Mouse (Mus musculus) liver, embryonic 13.5 days (tissue): ENCODE measurements around the gene Tmem102. TPM values are rescaled to one million over a fixed set of nuclear protein-coding genes. Genes with fewer than 3 reads are reported as not detected.

Source experiments
- ATAC-seq: fragments of 200-750 bp; cut with Nextera tagmentation; 2 replicates; pipeline ENCODE4 v1.8.0; 2017; ENCODE audit warnings: low read depth, mild to moderate bottlenecking, moderate number of reproducible peaks, moderate library complexity
- DNase-seq: peaks from one replicate; pipeline ENCODE4 v3.0.0; 2022
- H3K27ac ChIP-seq: fragments of 300-500 bp; sonication (generic); 2 replicates; pipeline ENCODE4 v1.5.1; 2015; ENCODE audit warnings: moderate library complexity, mild to moderate bottlenecking, inconsistent platforms
- H3K27me3 ChIP-seq: fragments of 300-500 bp; sonication (generic); 2 replicates; pipeline ENCODE4 v1.6.1; 2015; ENCODE audit warnings: mild to moderate bottlenecking, inconsistent platforms
- H3K36me3 ChIP-seq: fragments of 300-500 bp; sonication (generic); 2 replicates; pipeline ENCODE4 v1.6.1; 2015; ENCODE audit warnings: mild to moderate bottlenecking, inconsistent platforms
- H3K4me1 ChIP-seq: fragments of 300-500 bp; sonication (generic); replicated peaks from 2 replicates; pipeline ENCODE4 v1.6.1; 2015; ENCODE audit warnings: inconsistent platforms
- H3K4me2 ChIP-seq: fragments of 300-500 bp; sonication (generic); 2 replicates; pipeline ENCODE4 v1.6.1; 2015; ENCODE audit warnings: inconsistent platforms, mild to moderate bottlenecking, moderate library complexity
- H3K4me3 ChIP-seq: fragments of 300-500 bp; sonication (generic); replicated peaks from 2 replicates; pipeline ENCODE4 v1.5.1; 2015; ENCODE audit warnings: mild to moderate bottlenecking, inconsistent platforms
- H3K9ac ChIP-seq: fragments of 300-500 bp; sonication (generic); 2 replicates; pipeline ENCODE4 v1.6.1; 2015; ENCODE audit warnings: mild to moderate bottlenecking, inconsistent platforms
- H3K9me3 ChIP-seq: fragments of 300-500 bp; sonication (generic); replicated peaks from 2 replicates; pipeline ENCODE4 v1.6.1; 2016; ENCODE audit warnings: inconsistent platforms
- WGBS: fragments of 180-500 bp; shearing (Covaris S2); methylation state at CpG from one replicate; pipeline ENCODE4 v1.1.7; 2015; ENCODE audit not compliant: insufficient replicate concordance; 5-methylcytosine and 5-hydroxymethylcytosine counted together
- polyA plus RNA-seq: library from polyadenylated mRNA; unstranded; fragments of >200 nt; fragmentation: Nextera tagmentation; extraction: Ambion mirVana; gene quantifications from 2 replicates; pipeline ENCODE4 v1.2.1, GENCODE M21; 2015

The Tmem102 gene
- polyA plus RNA-seq, 1 experiment from 2014 or later, result 0.50 TPM

DNA sequence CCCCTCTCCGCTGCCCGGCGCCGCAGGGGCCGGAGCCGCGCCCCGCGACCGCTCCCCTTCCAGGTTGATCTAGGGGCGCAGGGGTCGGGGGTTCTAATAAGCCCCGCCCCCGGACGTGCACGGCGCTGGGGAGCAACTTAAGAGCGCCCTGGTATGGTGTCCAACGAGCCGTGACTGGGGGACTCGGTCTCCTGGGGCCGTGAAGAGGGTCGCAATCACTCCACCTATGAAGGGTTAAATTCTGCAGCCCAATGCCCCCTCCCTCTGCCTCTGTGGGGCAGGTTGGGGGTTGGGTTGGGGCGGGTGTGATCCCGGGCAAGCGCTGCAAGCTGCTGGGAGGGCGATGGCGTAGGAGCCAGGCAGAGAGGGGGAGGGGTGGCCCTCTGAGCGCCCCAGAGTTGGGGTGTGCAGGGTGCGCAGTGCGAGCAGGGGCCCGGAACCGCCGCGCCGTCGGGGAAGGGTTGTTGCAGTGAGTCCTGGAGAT, 39.3 kb downstream of the Tmem102 start:
- H3K9me3 ChIP-seq, result no peaks in the 10 kb centered on the region
- peak; percentile 52 for DNase-seq
- ATAC-seq, result peak; percentile 79
- H3K9ac ChIP-seq, result peak overlapping the region; percentile 83
- peaks cover 6% of the 10 kb centered on the region; the same call in 1 of the 2 replicates for H3K27me3 ChIP-seq
- under 1% methylated on average over 37 of the region's 37 CpGs for WGBS
- H3K4me3 ChIP-seq, result peak overlapping the region; percentile 76
- H3K4me1 ChIP-seq, result peaks cover 38% of the 10 kb centered on the region
- H3K4me2 ChIP-seq, result peak overlapping the region; percentile 94
- H3K27ac ChIP-seq, result peak overlapping the region; percentile 72
- H3K36me3 ChIP-seq, result no peaks in the 10 kb centered on the region

DNA sequence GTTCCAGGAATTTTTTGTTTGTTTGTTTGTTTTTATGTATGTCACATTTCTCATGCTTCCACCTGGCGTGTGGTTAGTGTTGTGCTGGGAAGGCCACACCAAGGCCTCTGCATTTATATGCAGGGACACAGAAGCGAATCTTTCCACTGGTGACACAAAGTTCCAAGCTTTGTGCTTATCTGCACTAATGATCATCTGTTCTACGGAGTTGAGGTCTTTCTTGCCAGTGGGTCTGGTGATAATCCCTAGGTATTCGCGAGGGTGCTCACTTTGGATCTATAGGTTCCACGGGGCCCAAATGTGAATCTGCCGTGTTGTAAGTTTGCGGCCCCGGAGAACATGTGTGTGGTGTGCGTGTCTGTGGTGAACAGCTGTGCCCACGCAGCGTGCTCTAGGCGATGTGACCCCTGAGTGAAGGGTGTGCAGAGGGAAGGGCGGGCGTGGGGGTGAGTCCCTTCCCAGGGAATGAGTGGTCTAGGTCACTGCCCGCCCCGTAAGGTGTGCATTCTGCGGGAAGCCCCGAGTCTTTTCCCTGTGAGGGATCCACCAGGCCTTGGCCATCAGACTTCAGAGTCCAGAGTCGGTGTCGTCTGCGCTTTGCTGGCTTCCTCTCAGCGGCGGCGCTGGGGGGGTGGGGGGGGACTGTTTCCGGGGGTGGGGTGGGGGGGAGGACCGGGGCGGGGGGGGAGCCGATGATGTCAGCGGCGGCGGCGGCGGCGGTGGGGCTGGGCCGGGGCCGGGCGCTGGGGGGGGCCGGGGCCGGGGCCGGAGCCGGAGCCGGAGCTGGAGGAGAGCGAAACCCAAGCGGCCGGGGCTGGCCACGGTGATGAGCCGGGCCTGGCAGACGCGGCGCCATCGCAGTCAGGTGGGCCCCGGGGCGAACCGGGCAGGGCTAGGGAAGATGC, 40.0 kb downstream of the Tmem102 start, which contains the start of gene Zbtb4:
Gene Zbtb4 (plus strand): TSS at position 692 of the 905 bp plus-strand sequence.
- Histone ChIP-seq H3K9me3 (no peaks in the 10 kb centered on the region), H3K9ac (peak within 1 kb of the TSS; percentile 83), H3K27ac (peak within 1 kb of the TSS; percentile 72), H3K4me3 (peak within 1 kb of the TSS; percentile 76), H3K36me3 (no peaks in the 10 kb centered on the region), H3K4me1 (peaks cover 43% of the 10 kb centered on the region), H3K27me3 (peaks cover 6% of the 10 kb centered on the region; the same call in 1 of the 2 replicates), H3K4me2 (peak within 1 kb of the TSS; percentile 94)
- 22% methylated on average over 42 of the region's 55 CpGs for WGBS
- no peak for DNase-seq
- ATAC-seq, result peak; percentile 42; the same call in 1 of the 2 replicates

DNA sequence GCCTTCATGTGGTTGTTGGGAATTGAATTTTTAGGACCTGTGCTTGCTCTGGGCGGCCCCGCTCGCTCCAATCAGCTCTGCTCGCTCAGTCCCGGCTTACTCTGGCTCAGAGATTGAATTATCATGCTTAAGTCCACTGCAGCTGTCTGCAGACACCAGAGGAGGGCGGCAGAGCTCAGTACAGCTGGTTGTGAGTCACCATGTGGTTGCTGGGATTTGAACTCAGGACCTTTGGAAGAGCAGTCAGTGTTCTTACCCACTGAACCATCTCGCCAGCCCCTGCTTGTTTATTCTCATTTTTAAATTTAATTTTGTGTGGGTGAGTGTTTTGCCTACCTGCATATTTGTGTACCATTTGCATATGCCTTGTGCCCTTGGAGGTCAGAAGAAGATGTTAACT, 41.9 kb downstream of the Tmem102 start:
- WGBS, result 62% methylated on average over 7 of the region's 7 CpGs
- Histone ChIP-seq H3K4me1 (peaks cover 47% of the 10 kb centered on the region), H3K27ac (no peak overlapping the region), H3K9me3 (no peaks in the 10 kb centered on the region), H3K9ac (no peak overlapping the region), H3K36me3 (no peaks in the 10 kb centered on the region), H3K27me3 (peaks cover 4% of the 10 kb centered on the region; the same call in 1 of the 2 replicates), H3K4me2 (no peak overlapping the region), H3K4me3 (no peak overlapping the region)
- DNase-seq (no peak), ATAC-seq (no peak)

DNA sequence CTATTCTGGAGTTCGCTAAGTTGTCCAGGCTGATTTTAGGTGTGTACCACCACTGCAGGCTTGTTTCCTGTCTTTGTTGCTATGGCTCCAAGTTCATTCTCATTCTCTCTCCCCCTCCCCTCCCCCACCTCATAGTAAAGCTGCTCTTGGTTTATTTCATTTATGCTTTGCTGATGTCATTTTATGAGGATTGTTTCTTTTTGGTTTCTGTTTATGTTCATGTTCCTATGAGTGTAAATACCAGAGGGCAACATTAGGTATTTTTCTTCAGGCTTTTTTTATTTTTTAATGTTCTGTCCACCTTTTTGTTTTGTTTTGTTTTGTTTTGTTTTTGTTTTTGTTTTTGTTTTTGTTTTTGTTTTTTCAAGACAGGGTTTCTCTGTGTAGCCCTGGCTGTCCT, 43.6 kb downstream of the Tmem102 start, which contains the start of gene Slc35g3:
Gene Slc35g3 (minus strand): TSS at position 101 of the 400 bp plus-strand sequence.
- Histone ChIP-seq H3K4me3 (no peak within 1 kb of the TSS), H3K36me3 (no peaks in the 10 kb centered on the region), H3K4me1 (peaks cover 41% of the 10 kb centered on the region), H3K27me3 (no peaks in the 10 kb centered on the region; the same call in 1 of the 2 replicates), H3K9ac (0 out of 2 replicates have a peak within 1 kb of the TSS, but pooled peaks have one; percentile 87), H3K9me3 (no peaks in the 10 kb centered on the region), H3K27ac (peak within 1 kb of the TSS; percentile 9; the same call in 1 of the 2 replicates), H3K4me2 (no peak within 1 kb of the TSS)
- no peak for DNase-seq
- ATAC-seq, result no peak
- 59% methylated on average over 1 of the region's 1 CpGs for WGBS

DNA sequence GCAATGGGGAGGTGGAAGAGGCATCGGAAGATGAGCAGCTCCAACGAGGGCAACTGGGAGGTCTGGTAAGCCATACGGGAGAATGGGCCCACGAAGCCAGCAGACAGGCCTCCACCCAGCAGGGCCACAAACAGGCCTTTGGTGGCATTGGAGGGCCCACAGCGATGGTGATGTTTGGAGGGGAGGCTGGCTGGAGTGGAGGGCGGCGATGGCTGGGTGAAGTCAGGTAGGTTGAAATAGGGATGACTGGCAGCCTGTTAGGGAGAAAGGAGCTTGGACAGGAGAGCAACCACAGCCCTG, 44.6 kb downstream of the Tmem102 start:
- H3K4me2 ChIP-seq, result no peak overlapping the region
- H3K4me1 ChIP-seq, result peaks cover 41% of the 10 kb centered on the region
- no peaks in the 10 kb centered on the region; the same call in 1 of the 2 replicates for H3K27me3 ChIP-seq
- peak overlapping the region; percentile 9; the same call in 1 of the 2 replicates for H3K27ac ChIP-seq
- ATAC-seq, result no peak
- H3K4me3 ChIP-seq, result no peak overlapping the region
- DNase-seq, result no peak
- peaks cover 4% of the 10 kb centered on the region for H3K36me3 ChIP-seq
- WGBS, result 83% methylated on average over 7 of the region's 7 CpGs
- H3K9ac ChIP-seq, result 0 out of 2 replicates have a peak overlapping the region, but pooled peaks have one; percentile 87
- H3K9me3 ChIP-seq, result no peaks in the 10 kb centered on the region

DNA sequence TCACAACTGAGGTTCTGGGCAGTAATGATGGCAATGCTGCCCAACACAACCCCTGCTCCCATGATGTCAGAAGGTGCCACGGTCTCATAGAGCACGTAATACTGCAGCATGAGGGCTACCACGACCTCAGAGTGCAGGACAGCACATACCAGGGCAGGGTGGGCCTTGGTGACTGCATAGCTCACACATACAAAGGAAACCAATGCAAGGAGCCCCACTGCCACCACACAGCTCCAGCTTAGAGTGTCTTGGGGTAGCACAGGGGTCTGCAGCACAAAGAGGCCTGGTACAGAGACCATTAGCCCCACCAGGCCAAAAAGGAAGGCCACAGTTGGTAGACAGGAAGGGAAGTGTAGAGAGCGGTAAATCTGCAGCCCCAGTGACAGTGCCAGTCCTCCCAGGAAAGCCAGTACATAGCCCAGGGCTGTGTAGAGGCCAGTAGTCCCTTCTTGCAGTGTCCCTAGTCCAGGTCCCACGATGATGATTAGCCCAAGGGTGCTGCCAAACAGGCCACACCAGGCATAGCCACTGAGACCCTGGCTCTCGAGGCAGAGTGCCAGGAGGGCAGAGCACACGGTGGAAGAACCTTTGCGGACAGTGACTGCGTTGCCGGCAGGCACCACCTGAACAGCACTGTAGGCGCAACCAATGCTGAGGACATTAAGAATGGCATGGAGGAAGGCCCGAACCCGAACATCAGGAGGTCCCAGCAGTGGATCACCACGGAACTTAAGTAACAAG, 45.1 kb downstream of the Tmem102 start:
- peak overlapping the region; percentile 99 for H3K27ac ChIP-seq
- 81% methylated on average over 14 of the region's 14 CpGs for WGBS
- H3K27me3 ChIP-seq, result no peaks in the 10 kb centered on the region; the same call in 1 of the 2 replicates
- ATAC-seq, result no peak
- H3K4me1 ChIP-seq, result peaks cover 43% of the 10 kb centered on the region
- peak overlapping the region; percentile 87 for H3K9ac ChIP-seq
- no peak for DNase-seq
- peak overlapping the region; percentile 90 for H3K4me2 ChIP-seq
- H3K4me3 ChIP-seq, result peak overlapping the region; percentile 71
- no peaks in the 10 kb centered on the region for H3K9me3 ChIP-seq
- H3K36me3 ChIP-seq, result peaks cover 8% of the 10 kb centered on the region

DNA sequence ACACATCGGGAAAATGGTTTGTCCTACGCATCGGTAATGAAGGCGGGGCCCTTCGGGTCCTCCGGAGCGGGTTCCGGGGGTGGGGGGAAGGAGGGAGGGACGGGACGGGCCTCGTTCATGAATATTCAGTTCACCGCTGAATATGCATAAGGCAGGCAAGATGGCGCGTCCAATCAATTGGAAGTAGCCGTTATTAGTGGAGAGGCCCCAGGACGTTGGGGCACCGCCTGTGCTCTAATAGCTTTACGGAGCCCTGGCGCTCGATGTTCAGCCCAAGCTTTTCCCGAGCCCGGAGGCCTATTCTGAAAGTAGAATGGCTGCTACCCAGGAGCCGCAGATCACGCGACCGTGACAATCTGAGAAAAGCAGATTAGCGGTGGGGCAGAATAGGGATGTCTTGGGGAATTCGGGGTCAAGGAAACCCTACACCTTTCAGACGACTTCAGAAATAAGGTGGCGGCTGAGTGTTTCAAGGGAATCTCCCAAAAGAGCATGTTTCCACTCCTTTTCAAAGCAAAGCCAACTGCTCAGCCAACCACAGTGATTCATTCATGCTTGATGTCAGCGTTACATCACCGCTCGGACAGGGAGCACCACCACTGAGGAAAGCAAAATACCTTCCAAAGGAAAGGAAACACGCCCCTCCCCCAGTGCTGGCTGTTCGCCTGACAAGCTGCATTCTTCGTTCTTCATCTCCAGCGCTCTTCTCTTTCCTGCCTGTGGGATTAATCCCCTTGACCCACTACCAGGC, 46.3 kb downstream of the Tmem102 start:
- no peaks in the 10 kb centered on the region for H3K27me3 ChIP-seq
- ATAC-seq (peak; percentile 85), DNase-seq (peak; percentile 86)
- peak overlapping the region; percentile 71 for H3K4me3 ChIP-seq
- H3K9ac ChIP-seq, result peak overlapping the region; percentile 87
- no peaks in the 10 kb centered on the region for H3K9me3 ChIP-seq
- H3K4me1 ChIP-seq, result peaks cover 52% of the 10 kb centered on the region
- H3K27ac ChIP-seq, result peak overlapping the region; percentile 99
- WGBS, result 1% methylated on average over 37 of the region's 37 CpGs
- peak overlapping the region; percentile 90 for H3K4me2 ChIP-seq
- H3K36me3 ChIP-seq, result peaks cover 11% of the 10 kb centered on the region

DNA sequence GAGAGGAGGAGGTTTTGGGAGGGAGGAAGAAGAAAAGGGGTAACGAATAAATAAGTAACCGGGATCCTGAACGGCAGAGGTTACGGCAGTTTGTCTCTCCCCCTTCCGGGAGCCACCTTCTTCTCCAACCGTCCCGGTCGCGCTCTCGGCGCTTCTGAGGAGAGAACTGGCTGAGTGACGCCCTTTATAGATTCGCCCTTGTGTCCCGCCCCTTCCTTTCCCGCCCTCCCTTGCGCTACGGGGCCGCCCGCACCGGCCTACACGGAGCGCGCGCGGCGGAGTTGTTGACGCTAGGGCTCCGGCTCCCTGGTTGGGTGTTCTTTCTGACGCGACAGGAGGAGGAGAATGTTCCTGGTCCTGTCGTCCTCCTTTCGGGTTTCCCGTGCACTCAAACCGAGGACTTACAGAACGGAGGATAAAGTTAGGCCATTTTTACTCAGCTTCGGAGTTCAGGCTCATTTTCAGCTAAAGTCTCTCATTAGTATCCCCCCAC, 46.9 kb downstream of the Tmem102 start, which contains the start of gene Polr2a:
Gene Polr2a (minus strand): TSS at position 160 of the 493 bp plus-strand sequence.
- Histone ChIP-seq H3K4me1 (peaks cover 57% of the 10 kb centered on the region), H3K4me2 (peak within 1 kb of the TSS; percentile 90)

DNA sequence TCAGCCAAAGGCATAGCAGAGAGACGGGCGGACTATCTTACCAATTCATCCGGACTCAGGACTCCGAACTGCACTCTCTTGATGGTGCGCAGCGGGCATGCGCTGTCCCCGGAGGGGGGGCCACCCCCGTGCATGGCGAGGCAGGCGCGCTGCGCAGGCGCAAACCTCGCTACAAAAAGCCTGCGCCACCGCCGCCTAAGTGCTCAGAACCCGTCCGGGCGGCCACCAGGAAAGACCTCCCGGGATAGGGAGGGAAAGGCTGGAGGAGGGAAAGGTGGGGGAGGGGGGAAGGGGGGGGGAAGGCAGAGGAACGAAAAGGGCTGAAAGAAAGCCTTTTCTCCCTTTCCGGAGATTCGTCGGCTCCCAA, 47.4 kb downstream of the Tmem102 start:
- H3K9ac ChIP-seq, result peak overlapping the region; percentile 87
- WGBS, result 1% methylated on average over 26 of the region's 26 CpGs
- peak; percentile 93 for DNase-seq
- H3K27ac ChIP-seq, result peak overlapping the region; percentile 99
- peaks cover 61% of the 10 kb centered on the region for H3K4me1 ChIP-seq
- ATAC-seq, result peak; percentile 81
- no peaks in the 10 kb centered on the region for H3K9me3 ChIP-seq
- peaks cover 11% of the 10 kb centered on the region for H3K36me3 ChIP-seq
- peak overlapping the region; percentile 90 for H3K4me2 ChIP-seq
- peak overlapping the region; percentile 71 for H3K4me3 ChIP-seq
- H3K27me3 ChIP-seq, result no peaks in the 10 kb centered on the region

More for the DNA sequence above, 46.9 kb downstream of the Tmem102 start, which contains the start of gene Polr2a:
- DNase-seq (peak; percentile 94), ATAC-seq (peak; percentile 88)
- Histone ChIP-seq H3K4me3 (peak within 1 kb of the TSS; percentile 71), H3K27ac (peak within 1 kb of the TSS; percentile 99), H3K9me3 (no peaks in the 10 kb centered on the region), H3K36me3 (peaks cover 11% of the 10 kb centered on the region), H3K27me3 (no peaks in the 10 kb centered on the region), H3K9ac (peak within 1 kb of the TSS; percentile 87)
- under 1% methylated on average over 36 of the region's 36 CpGs for WGBS

DNA sequence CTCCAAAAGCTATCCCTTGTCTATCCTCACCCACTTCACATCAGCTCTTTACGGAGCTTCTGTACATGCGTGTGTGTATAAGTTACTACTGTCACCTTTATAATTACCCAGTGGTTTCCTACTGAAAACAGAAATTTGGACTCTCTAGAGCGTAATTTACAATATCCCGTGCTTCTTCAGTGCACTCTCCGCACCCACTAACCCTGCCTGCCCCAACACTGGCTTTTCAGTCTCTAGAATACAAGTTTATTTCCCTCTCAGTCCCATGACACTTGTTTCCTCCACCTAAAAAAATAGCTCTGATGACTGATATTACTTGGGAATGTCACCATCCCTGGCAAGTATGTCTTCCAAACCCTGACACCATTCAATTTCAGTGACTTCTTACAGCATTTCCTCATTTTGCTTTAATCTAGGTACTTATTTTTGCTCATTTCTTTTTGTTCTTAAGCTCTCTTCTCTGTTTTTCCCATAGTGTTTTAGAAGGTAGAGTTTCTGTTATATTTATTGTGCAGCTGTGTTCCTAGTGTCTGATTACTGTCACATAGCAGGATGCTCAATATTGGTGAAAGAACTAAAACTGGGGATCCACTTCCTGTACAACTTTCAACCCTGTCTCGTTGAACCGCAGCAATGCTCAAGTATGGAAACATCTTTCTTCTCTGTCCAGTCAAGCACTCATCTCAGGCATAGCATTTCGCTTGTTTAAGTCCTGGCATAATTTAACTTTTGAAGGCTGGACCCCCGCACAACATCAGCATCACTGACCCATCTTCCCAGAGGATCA, 47.9 kb downstream of the Tmem102 start:
- Histone ChIP-seq H3K4me3 (peak overlapping the region; percentile 71), H3K4me2 (peak overlapping the region; percentile 90), H3K27me3 (no peaks in the 10 kb centered on the region), H3K9me3 (no peaks in the 10 kb centered on the region), H3K9ac (peak overlapping the region; percentile 87), H3K4me1 (peaks cover 67% of the 10 kb centered on the region), H3K36me3 (peaks cover 11% of the 10 kb centered on the region), H3K27ac (peak overlapping the region; percentile 99)
- no peak for ATAC-seq
- DNase-seq, result no peak
- WGBS, result 41% methylated on average over 9 of the region's 9 CpGs
